Mouse (Mus musculus): ENCODE results near the gene Bean1. TPM values are rescaled to one million over a fixed set of nuclear protein-coding genes. Genes with fewer than 3 reads are reported as not detected.

Gene Bean1
- 2.3 and 5.7 TPM in 2 replicates for polyA plus RNA-seq (2012; rRNA removed; ENCODE audit: low replicate concordance)

DNA sequence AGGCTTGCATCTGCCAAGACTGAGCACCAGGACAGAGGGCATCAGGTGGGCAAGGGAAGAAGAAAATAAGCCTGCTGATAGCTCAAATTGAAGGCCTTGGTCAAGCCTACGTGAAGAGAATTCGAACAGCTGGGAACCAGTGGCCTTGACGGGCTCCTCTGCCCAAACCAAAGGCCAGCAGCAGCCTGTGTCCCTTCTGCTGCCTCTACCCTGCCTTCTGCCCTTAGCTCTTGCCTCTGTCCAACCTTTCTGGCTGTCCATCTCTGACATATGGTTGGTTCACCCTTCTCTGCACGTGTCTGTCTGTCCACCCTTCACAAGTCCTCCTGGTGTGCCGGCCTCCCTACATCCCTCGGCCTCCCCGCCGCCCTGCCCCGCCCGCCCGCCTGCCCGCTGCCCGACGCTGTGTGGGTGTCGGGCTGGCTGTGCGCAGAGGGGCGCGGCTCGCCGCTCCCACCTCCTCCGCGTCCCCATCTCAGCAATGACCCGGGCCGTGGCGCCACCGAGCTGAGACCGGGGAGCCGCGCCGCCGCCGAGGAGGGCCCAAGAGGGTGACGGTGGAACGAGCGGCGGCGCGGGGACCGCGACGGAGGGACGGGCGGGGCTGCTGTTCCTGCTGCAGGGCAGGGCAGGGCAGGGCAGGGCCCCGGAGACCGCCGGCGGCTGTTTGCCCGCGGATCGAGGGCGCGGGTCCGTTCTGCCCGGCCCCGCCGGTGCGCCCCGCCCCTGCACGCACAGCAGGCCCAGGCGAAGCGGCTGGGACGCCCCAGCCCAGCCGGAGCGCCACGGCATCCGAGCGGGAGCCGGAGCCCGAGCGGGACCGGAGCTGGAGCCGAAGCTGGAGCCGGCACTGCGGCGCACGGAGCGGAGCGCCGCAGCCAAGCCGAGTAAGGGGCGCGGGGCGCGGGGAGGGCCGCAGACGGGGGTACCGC is at the start of gene Bean1:
TSS of gene Bean1 (plus strand) at position 325 of the 932 bp plus-strand sequence.

DNA sequence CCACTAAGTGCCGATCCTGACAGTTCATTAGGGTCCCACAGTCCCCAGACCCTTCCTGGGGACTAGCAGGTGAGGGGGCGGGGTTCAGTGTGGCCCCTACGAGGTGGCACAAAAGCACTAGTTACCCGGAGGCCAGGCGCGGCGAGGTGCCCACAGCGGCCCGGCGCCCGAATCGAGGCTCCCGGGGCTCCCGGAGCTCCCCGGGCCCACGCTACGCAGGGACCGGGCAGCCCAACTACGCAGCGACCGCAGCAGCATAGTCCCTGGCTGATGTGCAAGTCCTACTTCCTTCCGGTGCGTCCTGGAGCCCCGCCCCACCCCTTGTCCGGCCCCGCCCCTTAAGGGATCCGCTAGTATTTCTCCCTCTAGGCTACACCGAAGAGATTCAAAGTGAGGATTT is 78.0 kb downstream of the Bean1 start, which contains the start of gene Tk2:
TSS of gene Tk2 (minus strand) at position 283 of the 400 bp plus-strand sequence.

DNA sequence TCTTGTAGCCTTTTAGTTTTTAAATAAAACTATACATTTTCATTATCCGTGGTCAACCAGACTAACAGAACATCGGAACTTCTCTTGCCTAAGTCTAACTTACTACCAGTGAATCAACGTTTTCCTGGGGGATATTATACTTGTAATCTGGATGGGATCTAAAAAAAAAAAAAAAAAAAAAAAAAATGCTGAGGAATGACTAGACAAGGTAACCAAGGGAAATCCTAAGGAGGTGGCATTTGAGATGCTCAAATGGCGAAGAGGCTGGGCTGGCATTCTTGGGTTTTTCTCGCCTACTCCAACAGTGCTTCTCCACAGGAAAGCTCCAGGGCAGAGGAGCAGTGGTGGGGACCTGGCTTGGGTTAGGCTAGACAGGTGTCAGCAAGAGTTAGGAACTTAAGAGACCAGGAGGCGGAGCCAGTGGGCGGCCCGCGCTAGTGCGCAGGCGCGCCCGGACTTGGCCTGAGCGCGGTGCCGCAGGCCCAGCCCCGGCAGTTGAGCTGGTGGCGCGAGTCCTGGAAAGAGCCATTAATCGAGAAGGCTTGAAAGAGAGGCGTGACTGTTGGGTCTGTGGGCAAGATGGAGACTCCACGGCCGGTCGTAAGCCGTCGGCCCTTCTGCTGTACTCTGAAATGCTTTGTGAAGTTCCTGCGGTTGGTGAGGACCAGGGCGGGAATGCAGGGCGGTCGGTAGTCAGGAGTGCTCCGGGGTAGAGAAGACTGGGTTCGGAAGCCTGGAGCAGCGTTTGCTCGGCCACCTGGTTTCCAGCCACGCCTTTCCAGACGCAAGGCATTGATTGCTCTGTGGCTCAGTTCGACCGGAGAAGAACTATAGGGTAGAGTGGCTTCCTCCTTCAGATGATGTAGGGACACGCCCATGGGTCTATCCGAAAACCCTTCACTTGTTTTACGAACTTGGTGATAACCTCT is 80.5 kb downstream of the Bean1 start, which contains the start of gene Cklf:
TSS of gene Cklf (plus strand) at position 423 of the 929 bp plus-strand sequence.

Other genes starting within 250 kb of the Bean1 start
- gene Cdh5, start 68.8 kb upstream of the Bean1 start, polyA plus RNA-seq (2012; rRNA removed; ENCODE audit: low replicate concordance), result 134 and 263 TPM in 2 replicates
- 28.2 and 30.0 TPM in 2 replicates for gene Tk2, start 78.1 kb downstream of the Bean1 start, polyA plus RNA-seq (2012; rRNA removed; ENCODE audit: low replicate concordance)
- gene Cklf, start 80.4 kb downstream of the Bean1 start, polyA plus RNA-seq (2012; rRNA removed; ENCODE audit: low replicate concordance), result 6.3 and 14.7 TPM in 2 replicates
- gene Cmtm2a, start 122.7 kb downstream of the Bean1 start, polyA plus RNA-seq (2012; rRNA removed; ENCODE audit: low replicate concordance), result not detected in 2 replicates
- not detected in 2 replicates for gene Gm45711, start 139.6 kb downstream of the Bean1 start, polyA plus RNA-seq (2012; rRNA removed; ENCODE audit: low replicate concordance)
- gene Cmtm1, start 139.7 kb downstream of the Bean1 start, polyA plus RNA-seq (2012; rRNA removed; ENCODE audit: low replicate concordance), result not detected in 2 replicates
- gene Gm11020, start 151.1 kb downstream of the Bean1 start, polyA plus RNA-seq (2012; rRNA removed; ENCODE audit: low replicate concordance), result not detected in 2 replicates
- gene Cmtm2b, start 151.8 kb downstream of the Bean1 start, polyA plus RNA-seq (2012; rRNA removed; ENCODE audit: low replicate concordance), result not detected in 2 replicates
- gene Cmtm3, start 169.0 kb downstream of the Bean1 start, polyA plus RNA-seq (2012; rRNA removed; ENCODE audit: low replicate concordance), result 149 and 286 TPM in 2 replicates
- gene Cmtm4, start 225.4 kb downstream of the Bean1 start, polyA plus RNA-seq (2012; rRNA removed; ENCODE audit: low replicate concordance), result 12.0 and 20.6 TPM in 2 replicates

All from subcutaneous adipose tissue, adult 2 months (tissue).